Mouse (Mus musculus): ENCODE measurements at regions not wholly inside any gene's neighbourhood (a gene's known extent, or its start where the extent isn't known, plus 50 kb on each side); places are given as distances from the start of the nearest gene placed in this dataset.

DNA sequence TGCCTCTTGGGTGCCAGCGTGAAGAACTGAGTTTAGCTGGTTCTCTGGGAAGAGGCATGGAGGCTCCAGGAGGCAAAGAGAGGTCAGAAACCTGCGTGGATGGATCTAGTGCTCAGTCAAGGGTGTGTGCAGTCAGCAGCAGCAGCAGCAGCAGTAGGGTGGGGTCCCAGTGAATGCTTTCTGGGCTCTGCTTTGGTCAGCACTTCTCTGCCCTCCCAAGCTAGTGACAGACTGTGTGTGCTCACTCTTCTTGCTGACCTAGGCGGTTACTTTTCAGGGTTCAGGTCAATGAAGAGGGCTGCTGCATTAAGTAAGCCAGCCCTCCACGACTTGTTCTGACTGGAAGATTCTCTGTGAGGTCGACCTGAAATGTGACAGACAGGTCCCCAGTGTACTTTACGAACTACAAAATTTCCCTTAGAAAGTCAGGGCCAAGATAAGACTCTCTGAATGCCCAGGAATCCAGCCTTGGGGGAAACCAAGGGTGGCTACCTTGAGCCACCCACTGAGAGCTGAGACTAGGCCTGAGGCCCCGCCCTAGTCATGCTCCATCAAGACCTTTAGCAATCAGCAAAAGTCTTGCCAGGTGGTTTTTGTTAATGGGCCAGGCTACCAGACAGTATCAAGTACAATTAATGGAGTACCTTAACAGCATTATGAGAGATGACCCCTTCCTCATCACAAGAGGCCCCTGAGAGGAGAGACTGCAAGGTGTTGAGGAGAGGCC lies 114.9 kb upstream of the Lemd2 start:
- no peak for TF ChIP-seq CTCF (IDR thresholded peaks at IDR 0.05; ENCODE audit: control insufficient read depth, insufficient read depth, insufficient read length)
- no peak for TF ChIP-seq MAX (IDR thresholded peaks at IDR 0.05)
- no peak for TF ChIP-seq MYOD1 (IDR thresholded peaks at IDR 0.05; ENCODE audit: control insufficient read depth, insufficient read length, low read depth)
